Mouse (Mus musculus) heart, embryonic 16.5 days (tissue): ENCODE data around the gene E130208F15Rik. TPM values are rescaled to one million over a fixed set of nuclear protein-coding genes. Genes with fewer than 3 reads are reported as not detected.

Experiments
- ATAC-seq: fragments of 200-750 bp; cut with Nextera tagmentation; replicated peaks from 2 replicates; pipeline ENCODE4 v1.8.0; 2017; ENCODE audit warnings: moderate number of reproducible peaks; ENCODE audit not compliant: insufficient read depth, low FRiP score; ENCODE audit errors: extremely low read depth
- H3K27ac ChIP-seq: fragments of 300-500 bp; sonication (generic); 2 replicates; pipeline ENCODE4 v1.5.1; 2014; ENCODE audit warnings: mild to moderate bottlenecking, low read length, control low read depth, moderate library complexity
- H3K27me3 ChIP-seq: fragments of 300-500 bp; sonication (generic); 2 replicates; pipeline ENCODE4 v1.6.1; 2014; ENCODE audit warnings: low read length, mixed read lengths; ENCODE audit not compliant: control insufficient read depth, insufficient read depth
- H3K36me3 ChIP-seq: fragments of 300-500 bp; sonication (generic); 2 replicates; pipeline ENCODE4 v1.6.1; 2014; ENCODE audit not compliant: control insufficient read depth, insufficient read depth
- H3K4me1 ChIP-seq: fragments of 300-500 bp; sonication (generic); 2 replicates; pipeline ENCODE4 v1.6.1; 2014; ENCODE audit warnings: low read length, mixed read lengths; ENCODE audit not compliant: control insufficient read depth, insufficient read depth
- H3K4me2 ChIP-seq: fragments of 300-500 bp; sonication (generic); 2 replicates; pipeline ENCODE4 v1.6.1; 2014; ENCODE audit warnings: low read depth, mild to moderate bottlenecking, control low read depth, low read length
- H3K4me3 ChIP-seq: fragments of 300-500 bp; sonication (generic); 2 replicates; pipeline ENCODE4 v1.5.1; 2014; ENCODE audit warnings: mild to moderate bottlenecking, control low read depth, low read length
- H3K9ac ChIP-seq: fragments of 300-500 bp; sonication (generic); 2 replicates; pipeline ENCODE4 v1.6.1; 2014; ENCODE audit warnings: low read length, control low read depth
- H3K9me3 ChIP-seq: fragments of 300-500 bp; sonication (generic); replicated peaks from 2 replicates; pipeline ENCODE4 v1.6.1; 2016; ENCODE audit warnings: low read length; ENCODE audit not compliant: control insufficient read depth
- WGBS: fragments of 180-500 bp; shearing (Covaris S2); extraction: QIAGEN DNeasy Blood & Tissue Kit; methylation state at CpG from one replicate; pipeline ENCODE4 v1.1.7; 2014; 5-methylcytosine and 5-hydroxymethylcytosine counted together
- polyA plus RNA-seq: library from polyadenylated mRNA; unstranded; fragments of >200 nt; fragmentation: Nextera tagmentation; extraction: Ambion mirVana; gene quantifications from 2 replicates; pipeline ENCODE4 v1.2.1, GENCODE M21; 2015

E130208F15Rik gene
- polyA plus RNA-seq, 1 experiment from 2014 or later, result 7.3 TPM

- ATAC-seq, result no peak
- Histone ChIP-seq H3K36me3 (no peaks in the 10 kb centered on the region), H3K9ac (no peak overlapping the region), H3K27ac (no peak overlapping the region), H3K4me1 (no peaks in the 10 kb centered on the region), H3K27me3 (no peaks in the 10 kb centered on the region), H3K4me3 (no peak overlapping the region), H3K9me3 (no peaks in the 10 kb centered on the region), H3K4me2 (no peak overlapping the region)
- WGBS, result 89% methylated on average over 15 of the region's 15 CpGs
Measured at GRCm38 (mm10) chr7:30296816-30297215, 24.7 kb upstream of the E130208F15Rik start.

- H3K9ac ChIP-seq, result no peak overlapping the region
- H3K36me3 ChIP-seq, result 0 out of 2 replicates have a peak, but pooled peaks cover 2% of the 10 kb centered on the region
- WGBS, result 74% methylated on average over 16 of the region's 16 CpGs
- H3K4me3 ChIP-seq, result no peak overlapping the region
- no peaks in the 10 kb centered on the region for H3K9me3 ChIP-seq
- no peaks in the 10 kb centered on the region for H3K4me1 ChIP-seq
- H3K4me2 ChIP-seq, result no peak overlapping the region
- no peak for ATAC-seq
- no peak overlapping the region for H3K27ac ChIP-seq
- H3K27me3 ChIP-seq, result no peaks in the 10 kb centered on the region
Measured at GRCm38 (mm10) chr7:30297266-30297665, 24.3 kb upstream of the E130208F15Rik start.

GRCm38 (mm10) chr7:30300914-30301313 is 20.6 kb upstream of the E130208F15Rik start:
- Histone ChIP-seq H3K27ac (no peak overlapping the region), H3K36me3 (0 out of 2 replicates have a peak, but pooled peaks cover 2% of the 10 kb centered on the region), H3K9me3 (no peaks in the 10 kb centered on the region), H3K4me2 (no peak overlapping the region), H3K27me3 (no peaks in the 10 kb centered on the region), H3K9ac (no peak overlapping the region), H3K4me3 (no peak overlapping the region), H3K4me1 (no peaks in the 10 kb centered on the region)
- ATAC-seq, result no peak
- WGBS, result 36% methylated on average over 3 of the region's 3 CpGs

GRCm38 (mm10) chr7:30306083-30306779 is 15.3 kb upstream of the E130208F15Rik start:
- no peaks in the 10 kb centered on the region for H3K27me3 ChIP-seq
- H3K4me2 ChIP-seq, result no peak overlapping the region
- H3K27ac ChIP-seq, result no peak overlapping the region
- H3K36me3 ChIP-seq, result 0 out of 2 replicates have a peak, but pooled peaks cover 2% of the 10 kb centered on the region
- no peak for ATAC-seq
- WGBS, result 91% methylated on average over 16 of the region's 16 CpGs
- no peak overlapping the region for H3K4me3 ChIP-seq
- no peak overlapping the region for H3K9ac ChIP-seq
- peaks cover 11% of the 10 kb centered on the region for H3K4me1 ChIP-seq
- H3K9me3 ChIP-seq, result no peaks in the 10 kb centered on the region

GRCm38 (mm10) chr7:30308076-30309005 is 13.2 kb upstream of the E130208F15Rik start, which contains the start of gene Alkbh6:
Alkbh6 (plus strand) TSS chr7:30308717.
- peak; percentile 100 for ATAC-seq
- H3K27ac ChIP-seq, result peak within 1 kb of the TSS; percentile 87
- peak within 1 kb of the TSS; percentile 85 for H3K4me2 ChIP-seq
- 0 out of 2 replicates have a peak, but pooled peaks cover 7% of the 10 kb centered on the region for H3K36me3 ChIP-seq
- H3K9ac ChIP-seq, result peak within 1 kb of the TSS; percentile 81
- 5% methylated on average over 27 of the region's 27 CpGs for WGBS
- no peaks in the 10 kb centered on the region for H3K27me3 ChIP-seq
- H3K4me1 ChIP-seq, result peaks cover 11% of the 10 kb centered on the region
- no peaks in the 10 kb centered on the region for H3K9me3 ChIP-seq
- peak within 1 kb of the TSS; percentile 79 for H3K4me3 ChIP-seq

- Histone ChIP-seq H3K4me1 (peaks cover 15% of the 10 kb centered on the region), H3K9me3 (no peaks in the 10 kb centered on the region), H3K4me2 (peak overlapping the region; percentile 85), H3K27ac (no peak overlapping the region), H3K4me3 (peak overlapping the region; percentile 79), H3K27me3 (no peaks in the 10 kb centered on the region), H3K9ac (peak overlapping the region; percentile 81), H3K36me3 (0 out of 2 replicates have a peak, but pooled peaks cover 7% of the 10 kb centered on the region)
- ATAC-seq, result no peak
- WGBS, result 60% methylated on average over 15 of the region's 15 CpGs
Measured at GRCm38 (mm10) chr7:30309395-30310129, 12.0 kb upstream of the E130208F15Rik start.

- Histone ChIP-seq H3K27ac (no peak overlapping the region), H3K27me3 (no peaks in the 10 kb centered on the region), H3K9me3 (no peaks in the 10 kb centered on the region), H3K4me1 (peaks cover 16% of the 10 kb centered on the region), H3K9ac (no peak overlapping the region), H3K36me3 (0 out of 2 replicates have a peak, but pooled peaks cover 7% of the 10 kb centered on the region), H3K4me2 (no peak overlapping the region), H3K4me3 (no peak overlapping the region)
- no peak for ATAC-seq
- 89% methylated on average over 12 of the region's 12 CpGs for WGBS
Measured at GRCm38 (mm10) chr7:30310136-30310535, 11.4 kb upstream of the E130208F15Rik start.

GRCm38 (mm10) chr7:30313666-30314320 is 7.7 kb upstream of the E130208F15Rik start:
- no peak overlapping the region for H3K4me2 ChIP-seq
- H3K27ac ChIP-seq, result no peak overlapping the region
- 53% methylated on average over 27 of the region's 27 CpGs for WGBS
- H3K27me3 ChIP-seq, result no peaks in the 10 kb centered on the region
- ATAC-seq, result no peak
- no peaks in the 10 kb centered on the region for H3K9me3 ChIP-seq
- no peak overlapping the region for H3K4me3 ChIP-seq
- H3K9ac ChIP-seq, result no peak overlapping the region
- H3K36me3 ChIP-seq, result 0 out of 2 replicates have a peak, but pooled peaks cover 7% of the 10 kb centered on the region
- H3K4me1 ChIP-seq, result peaks cover 13% of the 10 kb centered on the region
